Mouse (Mus musculus): Measurements from ENCODE around the gene Spata13.

GRCm38 (mm10) chr14:60657891-60658290 lies 24.1 kb downstream of the Spata13 start:
- TF ChIP-seq EP300 (IDR thresholded peaks at IDR 0.05; ENCODE audit: low read depth) (no peak), CTCF (IDR thresholded peaks at IDR 0.05; ENCODE audit: low read depth) (no peak)
